Mouse (Mus musculus) lung, adult 2 months (tissue): ENCODE measurements around the gene Cib1.

Source experiments
- CTCF ChIP-seq: fragments of 200-500 bp; IDR thresholded peaks from 2 replicates; pipeline ENCODE4 v1.5.1; 2011; ENCODE audit warnings: mild to moderate bottlenecking, low read length, control low read depth; ENCODE audit not compliant: insufficient read depth
- POLR2A ChIP-seq: fragments of 200-500 bp; IDR thresholded peaks from 2 replicates; pipeline ENCODE4 v1.6.1; 2011; ENCODE audit warnings: low read depth, mild to moderate bottlenecking, control low read depth, low read length, borderline replicate concordance; ENCODE audit errors: extremely low read depth

DNA sequence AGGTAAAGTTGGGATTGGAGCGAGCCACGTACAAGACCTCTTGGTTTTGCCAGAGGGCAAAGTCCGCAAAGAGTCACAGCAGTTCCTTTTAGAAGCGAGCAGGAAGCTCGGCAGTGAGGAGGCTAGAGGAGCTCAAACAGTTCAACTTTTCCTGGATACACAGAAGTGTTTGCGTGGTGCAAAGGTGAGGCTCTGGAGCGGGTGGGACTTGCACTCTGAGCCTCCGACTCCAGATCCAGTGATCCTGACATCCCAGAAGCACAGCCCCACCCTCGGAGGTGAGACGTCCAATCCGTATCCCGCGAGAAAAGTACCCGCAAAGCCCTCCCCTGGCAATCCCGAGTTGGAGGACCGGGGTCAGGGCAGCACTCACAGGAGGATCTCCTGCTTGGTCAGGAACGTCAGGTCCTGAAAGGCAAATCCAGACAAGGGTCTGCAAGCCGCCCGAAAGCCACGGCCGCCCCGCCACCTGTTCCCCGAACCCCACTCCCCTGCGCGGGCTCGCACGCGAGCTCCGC is 583 bp downstream of the Cib1 start:
- TF ChIP-seq CTCF: no peak
- no peak for TF ChIP-seq POLR2A
